Mouse (Mus musculus) WW6 (cell line): ENCODE data around the gene Vmn1r42.
"Not testable (repeated sequence)": the region's sequence is repeated elsewhere in the genome, so short reads cannot be mapped to it uniquely, and the experiment has no call there.

Experiments used
- DNase-seq: peaks from one replicate; pipeline ENCODE4 v3.0.0-alpha.2; 2013; ENCODE audit warnings: low read depth, low spot score

Vmn1r42 gene

GRCm38 (mm10) chr6:89876313-89876712 lies at the start of gene Vmn1r42, which contains the start of gene Vmn1r43:
TSS of gene Vmn1r42 (minus strand) at chr6:89876413.
TSS of gene Vmn1r43 (minus strand) at chr6:89876413.
- DNase-seq: not testable (repeated sequence)

DNA sequence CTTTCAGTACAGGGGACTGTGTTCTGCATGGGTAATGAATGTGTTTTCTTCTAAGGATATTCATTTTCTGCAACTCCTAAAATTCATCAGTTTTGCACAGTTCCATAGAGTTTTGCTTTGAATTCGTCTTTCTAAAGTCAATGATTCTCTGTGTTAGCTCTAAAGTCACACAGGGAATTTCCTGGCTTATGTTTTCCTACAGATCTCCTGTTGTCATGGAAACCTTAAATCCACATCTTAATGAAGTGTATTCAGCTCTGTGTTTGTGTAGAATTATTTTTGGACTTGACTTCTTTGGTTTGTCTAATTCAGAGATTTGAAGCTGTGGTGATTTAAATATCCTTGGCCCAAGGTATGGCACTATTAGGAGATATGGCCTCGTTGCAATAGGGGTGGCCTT lies 7.6 kb upstream of the Vmn1r42 start:
- DNase-seq: no peak

DNA sequence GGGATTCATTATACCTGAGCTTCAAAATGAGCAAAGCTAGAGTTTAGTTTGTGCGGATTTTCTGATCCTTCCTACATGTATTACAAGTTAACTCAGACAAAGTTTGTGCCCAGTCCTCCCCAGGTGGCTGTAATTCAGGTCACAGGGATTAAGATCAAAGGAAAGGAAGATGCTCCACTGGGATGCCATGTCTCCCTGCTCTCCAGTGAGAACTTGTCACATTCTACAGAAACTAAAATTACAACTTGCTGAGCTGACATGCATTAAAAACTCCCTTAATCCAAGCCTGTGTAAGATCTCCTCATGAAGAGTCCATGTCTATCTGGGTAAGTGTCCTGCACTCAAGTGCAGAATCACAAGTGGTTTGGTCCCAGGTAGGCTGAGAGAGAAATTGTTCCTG lies 7.1 kb upstream of the Vmn1r42 start, which contains the start of gene Vmn1r44:
Vmn1r44 (plus strand) TSS at position 301 of the 400 bp plus-strand sequence.
- DNase-seq: no peak

- DNase-seq: no peak
Measured at GRCm38 (mm10) chr6:89880867-89881266, 4.7 kb upstream of the Vmn1r42 start.

DNA sequence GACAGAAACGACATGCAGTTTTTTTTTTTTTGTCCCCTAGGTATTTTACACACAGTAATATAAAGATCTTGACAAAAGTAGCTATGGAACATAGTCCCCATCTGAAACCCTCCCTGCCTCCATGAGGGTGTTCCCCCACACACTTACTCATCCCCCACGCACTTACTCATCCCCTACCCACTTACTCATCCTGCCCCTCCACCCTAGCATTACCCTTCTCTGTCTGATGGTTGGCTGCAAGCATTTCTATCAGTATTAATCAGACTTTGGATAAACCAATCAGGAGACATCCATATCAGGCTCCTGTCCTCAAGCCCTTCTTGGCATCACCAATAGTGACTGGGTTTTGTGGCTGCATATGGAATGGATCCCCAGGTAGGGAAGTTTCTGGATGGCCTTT lies 750 bp upstream of the Vmn1r42 start:
- DNase-seq: no peak

DNA sequence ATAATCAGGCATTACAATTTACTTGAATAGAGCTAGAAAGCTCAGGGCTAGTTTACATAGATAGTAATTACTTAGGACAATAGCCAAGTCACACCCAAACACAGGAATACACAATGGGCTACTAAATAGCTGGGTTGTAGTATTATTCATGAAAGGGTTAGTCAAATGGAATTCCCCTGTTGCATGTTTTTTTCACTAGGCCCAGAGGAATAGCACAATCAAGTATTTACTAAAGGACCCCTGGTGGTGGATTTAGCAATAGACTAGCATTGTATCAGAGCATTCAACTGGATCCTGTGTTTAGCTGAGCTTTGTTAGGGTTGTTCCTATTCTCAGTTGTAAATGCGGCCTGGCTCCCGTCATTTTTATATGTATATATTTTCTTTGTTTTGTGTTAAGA lies 8.2 kb downstream of the Vmn1r42 start:
- no peak for DNase-seq

DNA sequence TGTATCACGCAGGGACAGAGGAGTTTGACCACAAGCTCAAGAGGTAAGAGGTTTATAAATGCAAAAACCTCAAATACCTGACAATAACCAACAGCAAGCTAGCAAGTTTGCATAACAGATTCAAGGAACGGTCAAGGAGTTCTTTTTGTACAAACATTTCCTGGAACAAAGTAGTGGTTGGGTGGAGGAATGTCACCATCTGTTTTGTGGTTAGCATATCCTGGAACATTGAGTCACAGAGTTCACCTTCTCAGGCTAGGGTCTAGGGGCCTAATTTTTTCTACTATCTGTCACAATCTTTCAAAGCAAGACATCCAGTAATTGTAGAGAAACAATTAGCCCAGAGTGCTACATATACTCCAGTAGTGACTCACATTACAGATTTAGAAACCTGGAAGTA lies 8.9 kb downstream of the Vmn1r42 start:
- DNase-seq: no peak

GRCm38 (mm10) chr6:89863792-89864191 lies 12.4 kb downstream of the Vmn1r42 start:
- no peak for DNase-seq

DNA sequence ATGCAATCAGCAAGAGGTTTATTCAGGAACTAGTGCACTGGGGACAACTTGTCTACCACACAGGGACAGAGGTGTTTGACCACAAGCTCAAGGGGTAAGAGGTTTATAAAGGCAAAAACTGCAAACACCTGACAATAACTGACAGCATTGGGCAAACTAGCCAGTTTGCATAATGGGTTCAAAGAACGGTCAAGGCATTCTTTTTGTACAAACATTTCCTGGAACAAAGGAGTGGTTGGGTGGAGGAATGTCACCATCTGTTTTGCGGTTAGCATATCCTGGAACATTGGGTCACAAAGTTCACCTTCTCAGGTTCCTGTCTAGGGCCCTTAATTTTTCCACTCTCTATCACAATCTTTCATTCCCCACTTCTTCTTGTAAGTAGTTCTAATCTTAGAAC lies 16.4 kb downstream of the Vmn1r42 start:
- DNase-seq: no peak

- no peak for DNase-seq
Measured at GRCm38 (mm10) chr6:89857552-89857951, 18.7 kb downstream of the Vmn1r42 start.
